Mouse (Mus musculus): ENCODE measurements around the gene Vwf.

Vwf gene

DNA sequence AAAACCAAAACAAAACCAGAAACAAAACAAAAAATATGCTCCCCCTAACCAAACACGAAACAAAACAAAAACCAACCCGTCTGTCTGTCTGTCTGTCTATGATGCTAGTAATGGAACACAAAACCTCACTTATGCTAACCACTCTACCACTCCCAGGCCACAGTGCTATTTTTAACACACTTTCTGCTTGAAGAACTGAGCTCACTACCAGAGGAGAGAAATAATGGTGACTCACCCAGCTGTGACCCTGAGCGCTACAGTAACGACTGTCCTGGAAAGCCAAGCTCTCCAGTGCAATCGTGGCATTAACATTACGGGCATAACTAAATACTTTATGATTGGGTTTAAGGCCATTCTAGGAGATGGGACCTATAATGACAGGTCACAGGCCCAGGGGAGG lies 5.7 kb upstream of the Vwf start:
- in situ Hi-C loops (cut with MboI, MseI), result loop anchor here (25.0 kb wide), 1 partner anchor 1529 kb away; the partner anchor contains the start of gene Vmn2r26

DNA sequence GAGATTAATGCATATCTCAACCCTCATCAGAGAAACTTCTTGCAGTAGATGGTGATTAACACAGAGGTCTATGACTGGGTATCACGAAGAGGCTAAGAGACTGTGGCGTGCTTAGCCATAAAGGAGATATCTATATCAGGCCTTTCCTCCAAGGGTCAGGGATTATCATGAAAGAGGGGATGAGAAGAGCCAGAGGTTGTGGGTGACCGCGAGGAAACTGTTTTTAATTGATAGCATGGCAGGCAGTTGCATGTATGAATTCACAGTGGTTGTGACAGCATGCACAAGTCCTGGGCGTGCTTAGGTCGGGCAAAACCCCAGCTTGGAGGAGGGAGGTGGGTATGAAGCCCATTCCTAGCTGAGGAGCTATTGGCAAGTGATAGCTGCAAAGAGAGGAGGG lies 5.3 kb upstream of the Vwf start:
- in situ Hi-C loops (cut with MboI, MseI), result loop anchor here (25.0 kb wide), 1 partner anchor 1529 kb away; the partner anchor contains the start of gene Vmn2r26

DNA sequence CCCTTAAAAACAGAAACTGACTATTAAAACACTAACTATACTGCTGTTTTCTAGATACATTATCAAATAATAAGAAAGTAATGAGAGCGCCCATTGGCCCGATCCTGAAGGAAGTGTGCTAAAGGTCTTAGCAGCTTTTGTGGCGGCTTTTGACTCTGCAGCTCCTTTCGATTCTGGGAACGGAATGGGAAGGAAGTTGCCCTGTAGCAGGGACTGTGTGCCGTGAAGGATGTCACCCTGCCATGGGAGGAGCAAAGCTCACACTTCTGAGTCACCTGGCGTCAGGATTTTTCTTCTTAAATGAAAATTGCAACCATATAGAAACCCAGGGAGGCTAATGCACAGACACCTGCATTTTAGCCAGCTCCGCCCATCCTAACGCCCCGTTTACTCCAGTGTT lies 1.8 kb downstream of the Vwf start:
- in situ Hi-C loops (cut with MboI, MseI), result loop anchor here (25.0 kb wide), 1 partner anchor 1536 kb away; the partner anchor contains the start of gene Vmn2r26

DNA sequence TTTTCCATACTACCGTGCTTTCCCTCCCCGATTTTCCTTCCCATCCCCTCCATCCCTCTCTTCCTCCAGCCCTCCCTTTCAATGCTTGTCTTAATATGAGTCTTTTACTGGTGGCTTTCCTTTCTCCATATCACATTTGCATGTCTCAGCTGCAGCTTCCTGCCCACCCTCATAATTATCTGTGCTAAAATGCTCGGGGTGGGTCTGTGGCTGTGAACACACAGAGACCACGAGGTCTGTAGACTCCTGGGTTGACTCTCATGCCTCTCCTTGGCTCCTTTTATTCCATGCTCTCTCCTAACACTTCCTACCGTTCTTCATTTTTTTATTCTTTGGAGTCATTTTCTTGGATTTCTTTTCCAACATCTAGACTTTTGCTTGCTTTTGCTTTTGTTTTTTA lies 3.6 kb downstream of the Vwf start:
- in situ Hi-C loops (cut with MboI, MseI), result no loop called here

DNA sequence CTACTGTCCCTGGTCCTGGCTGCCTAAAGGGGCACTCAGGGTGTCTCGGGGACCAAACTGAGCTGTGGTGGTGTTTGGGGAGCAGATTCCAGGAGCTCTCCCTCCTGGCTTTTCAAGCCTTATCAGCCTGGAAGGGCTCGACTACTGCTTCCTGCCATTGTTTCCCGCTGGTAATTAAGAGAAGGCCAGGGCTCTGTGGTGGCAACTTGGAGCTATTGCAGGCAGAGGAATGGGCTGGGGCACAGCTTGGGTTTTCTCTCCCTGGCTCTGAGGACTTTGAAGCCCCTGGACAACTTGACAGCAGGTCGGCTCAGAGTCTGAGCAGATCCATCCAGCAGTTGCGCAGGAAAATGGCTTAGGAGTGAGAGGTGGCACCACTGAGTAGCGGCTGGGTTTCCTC lies 6.2 kb downstream of the Vwf start:
- in situ Hi-C loops (cut with MboI, MseI), result no loop called here

DNA sequence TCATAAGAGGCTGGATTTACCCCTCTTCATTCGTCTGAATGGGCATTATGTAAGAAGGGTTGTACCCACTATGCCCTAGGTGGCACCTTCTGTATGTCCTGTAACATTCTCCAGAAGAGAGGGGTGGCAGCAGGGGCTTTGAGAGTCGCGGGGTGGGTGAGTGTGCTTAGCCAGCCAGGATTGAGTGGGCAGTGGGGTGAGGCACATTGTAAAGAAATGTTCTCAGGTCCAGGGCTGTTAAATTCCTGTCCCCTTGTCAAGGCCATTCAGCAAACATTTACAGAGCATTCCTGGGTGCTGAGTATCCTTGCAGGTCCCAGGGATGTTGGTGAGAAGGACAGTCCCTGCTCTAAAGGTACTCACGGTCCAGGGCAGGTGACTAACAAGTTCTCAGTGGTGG lies 7.0 kb downstream of the Vwf start:
- in situ Hi-C loops (cut with MboI, MseI), result no loop called here

DNA sequence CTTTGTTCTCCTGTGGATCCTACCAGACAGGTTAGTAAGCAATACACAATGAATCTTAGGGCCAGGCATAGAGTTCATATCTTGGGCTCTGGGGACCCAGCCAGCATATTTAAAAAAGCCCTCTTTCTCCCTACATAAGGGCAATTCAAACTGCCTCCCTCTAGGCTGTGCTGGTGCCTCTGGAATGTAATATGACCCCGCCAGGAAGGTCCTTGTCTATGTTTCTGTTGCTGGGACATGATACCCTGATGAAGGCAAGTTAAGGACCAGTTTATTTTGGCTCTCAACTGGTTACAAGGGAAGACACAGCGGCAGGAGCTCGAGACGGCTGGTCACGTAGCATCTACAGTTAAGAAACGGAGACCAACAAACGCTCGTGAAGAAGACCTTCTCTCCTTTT lies 12.3 kb downstream of the Vwf start:
- in situ Hi-C loops (cut with MboI, MseI), result no loop called here

DNA sequence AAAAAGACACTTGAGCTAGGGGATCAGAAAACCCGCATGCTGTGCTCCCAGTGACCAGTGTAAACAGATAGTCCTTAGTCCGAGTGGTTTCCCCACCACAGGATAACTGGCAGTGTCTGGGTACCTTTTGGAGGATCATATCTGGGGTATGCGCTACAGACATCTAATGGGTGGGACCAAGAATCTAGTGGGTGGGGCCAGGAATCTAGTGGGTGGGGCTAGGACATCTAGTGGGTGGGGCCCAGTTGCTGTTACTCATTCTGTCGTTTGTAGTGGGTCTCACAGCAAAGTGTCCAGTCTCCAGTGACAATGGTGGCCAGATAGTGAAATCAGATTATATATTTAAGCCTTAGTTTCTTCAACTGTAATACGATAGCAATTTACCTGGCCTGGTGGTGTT lies 14.5 kb downstream of the Vwf start:
- in situ Hi-C loops (cut with MboI, MseI), result no loop called here

DNA sequence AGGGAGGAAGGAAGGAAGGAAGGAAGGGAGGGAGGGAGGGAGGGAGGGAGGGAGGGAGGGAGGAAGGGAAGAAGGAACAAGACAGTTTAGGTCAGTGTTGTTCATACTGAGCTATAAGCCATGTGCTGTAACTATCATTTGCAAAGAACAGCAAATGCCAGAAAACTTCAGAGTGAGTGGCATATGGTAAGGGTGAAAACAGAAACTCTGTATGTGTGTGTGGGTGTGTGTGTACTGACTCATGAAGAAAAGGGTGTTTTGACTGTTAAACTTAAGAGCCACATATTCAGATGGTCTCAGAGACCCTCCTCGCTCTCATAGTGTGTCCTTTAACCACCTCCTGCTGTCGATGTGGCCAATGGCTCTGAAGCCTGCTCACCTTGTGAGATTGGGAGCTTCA lies 14.9 kb downstream of the Vwf start:
- in situ Hi-C loops (cut with MboI, MseI), result no loop called here

DNA sequence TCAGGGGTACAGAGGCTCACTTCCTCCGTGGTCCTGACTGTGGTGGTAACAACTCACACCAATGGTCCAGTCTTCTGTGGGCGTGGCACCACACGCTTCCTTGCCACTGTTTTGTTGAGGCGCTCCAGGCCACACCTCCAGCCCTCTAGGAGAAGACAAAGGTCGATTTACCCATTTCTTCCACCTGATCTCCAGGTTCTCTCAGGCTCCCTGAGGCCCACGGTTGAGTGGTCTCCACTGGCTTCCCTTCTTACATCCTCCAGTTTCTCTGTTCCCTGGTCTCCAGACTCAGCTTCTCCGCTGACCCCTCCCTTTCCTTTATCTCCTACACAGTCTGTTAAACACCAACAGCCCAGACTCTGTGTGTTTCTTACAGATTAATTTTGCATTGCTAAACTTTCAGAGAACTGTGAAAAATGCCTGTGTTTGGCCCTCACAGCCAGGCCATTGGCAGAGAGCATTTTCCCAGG lies 18.3 kb downstream of the Vwf start:
- in situ Hi-C loops (cut with MboI, MseI), result no loop called here

DNA sequence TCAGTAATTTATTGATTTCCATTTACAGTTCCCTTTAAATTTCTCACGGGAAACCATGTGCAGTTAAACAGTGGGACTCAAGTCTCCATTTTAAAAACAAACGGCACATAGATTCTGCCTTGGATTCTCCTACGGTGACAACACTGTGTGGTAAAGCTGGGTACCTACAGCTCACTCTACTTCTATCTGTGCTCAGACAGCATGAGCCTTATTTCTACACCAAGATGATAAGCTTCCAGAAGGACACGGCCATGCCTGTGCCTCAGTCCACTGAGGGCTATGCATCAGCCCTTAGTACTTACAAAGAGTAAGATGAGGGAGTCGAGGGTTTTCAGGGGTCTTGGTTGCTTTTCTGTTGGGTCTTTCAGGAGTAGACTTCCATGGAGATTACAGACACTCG lies 18.8 kb downstream of the Vwf start:
- in situ Hi-C loops (cut with MboI, MseI), result no loop called here

DNA sequence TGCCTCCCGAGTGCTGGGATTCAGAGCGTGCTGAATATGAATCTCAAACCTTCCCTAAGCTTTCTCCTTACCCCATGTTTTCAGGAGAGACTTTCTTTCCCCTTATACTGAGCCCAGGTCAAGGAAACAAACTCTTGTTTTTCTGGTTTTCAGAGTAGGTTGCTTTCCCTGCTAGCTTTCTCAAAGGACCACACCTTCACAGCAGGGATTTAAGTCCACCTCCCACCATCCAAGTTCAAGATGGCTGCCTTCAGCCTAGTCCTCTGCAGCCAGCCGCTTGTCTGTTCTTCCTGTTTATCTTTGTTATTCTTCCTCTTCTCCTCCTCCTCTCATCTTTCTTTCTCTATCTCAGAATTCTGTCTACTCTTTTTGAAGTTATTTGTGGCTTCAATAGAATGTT lies 20.1 kb downstream of the Vwf start:
- in situ Hi-C loops (cut with MboI, MseI), result no loop called here

DNA sequence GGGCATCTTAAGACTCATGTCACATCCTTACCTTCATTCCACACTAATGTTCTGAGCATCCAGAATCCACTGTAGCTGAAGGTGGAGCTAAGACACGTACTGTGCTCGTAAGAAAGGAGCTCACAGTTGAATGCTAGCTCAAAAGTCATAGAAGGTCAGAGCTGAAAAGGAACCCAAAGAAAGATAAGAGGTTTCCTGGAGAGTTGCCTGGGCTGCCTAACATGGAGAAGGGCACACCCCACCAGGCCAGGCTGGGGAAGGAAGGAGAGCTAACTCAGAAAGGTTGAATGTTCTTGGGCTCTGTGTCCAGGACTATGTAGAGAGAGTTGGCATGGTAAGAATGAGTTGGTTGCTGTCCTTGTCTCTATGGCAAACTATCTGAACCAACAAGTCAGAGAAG lies 21.8 kb downstream of the Vwf start:
- in situ Hi-C loops (cut with MboI, MseI), result no loop called here

DNA sequence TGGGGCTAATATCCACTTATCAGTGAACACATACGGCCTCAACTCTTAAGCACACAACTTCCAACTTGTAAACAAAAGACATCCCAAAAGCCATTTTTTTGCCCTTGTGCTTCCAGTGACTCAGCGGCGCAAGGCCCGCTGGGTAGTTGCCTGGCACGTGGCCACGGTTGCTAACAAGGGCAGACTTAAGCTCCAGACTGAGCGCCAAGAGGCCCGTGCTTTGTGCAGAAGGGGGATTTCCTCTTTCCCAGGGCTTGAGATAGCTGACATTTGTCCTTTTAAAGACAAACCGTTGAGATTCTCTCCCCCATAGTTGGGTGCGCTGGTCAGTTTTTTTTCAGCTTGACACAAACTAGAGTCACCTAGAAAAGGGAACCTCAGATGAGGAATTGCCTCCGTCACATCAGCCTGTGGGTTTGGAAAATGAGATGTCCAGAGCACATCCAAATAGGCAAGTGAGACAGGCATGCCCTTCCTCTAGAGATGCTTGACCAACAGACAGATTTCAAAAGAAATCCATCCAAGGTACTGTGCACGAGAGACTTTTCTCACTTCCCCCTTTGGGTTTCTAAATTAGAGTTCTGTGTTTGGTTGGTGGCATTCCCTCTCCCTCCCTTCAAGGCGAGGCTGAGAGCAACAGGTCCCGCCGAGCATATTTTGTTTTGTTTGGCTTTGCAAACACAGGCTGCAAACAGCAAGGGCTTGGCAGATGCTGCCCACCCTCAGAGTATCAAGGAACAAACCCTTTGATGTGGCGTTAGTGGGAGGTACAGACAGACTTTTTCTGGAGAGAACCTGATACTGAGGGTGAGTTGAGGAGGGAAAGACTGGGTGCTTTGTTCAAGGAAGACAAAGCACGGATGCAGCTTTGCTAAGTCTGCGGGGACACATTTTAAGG lies 26.0 kb downstream of the Vwf start:
- in situ Hi-C loops (cut with MboI, MseI), result loop anchor here (5.0 kb wide), 1 partner anchor 70 kb away; no protein-coding TSS in a partner anchor

DNA sequence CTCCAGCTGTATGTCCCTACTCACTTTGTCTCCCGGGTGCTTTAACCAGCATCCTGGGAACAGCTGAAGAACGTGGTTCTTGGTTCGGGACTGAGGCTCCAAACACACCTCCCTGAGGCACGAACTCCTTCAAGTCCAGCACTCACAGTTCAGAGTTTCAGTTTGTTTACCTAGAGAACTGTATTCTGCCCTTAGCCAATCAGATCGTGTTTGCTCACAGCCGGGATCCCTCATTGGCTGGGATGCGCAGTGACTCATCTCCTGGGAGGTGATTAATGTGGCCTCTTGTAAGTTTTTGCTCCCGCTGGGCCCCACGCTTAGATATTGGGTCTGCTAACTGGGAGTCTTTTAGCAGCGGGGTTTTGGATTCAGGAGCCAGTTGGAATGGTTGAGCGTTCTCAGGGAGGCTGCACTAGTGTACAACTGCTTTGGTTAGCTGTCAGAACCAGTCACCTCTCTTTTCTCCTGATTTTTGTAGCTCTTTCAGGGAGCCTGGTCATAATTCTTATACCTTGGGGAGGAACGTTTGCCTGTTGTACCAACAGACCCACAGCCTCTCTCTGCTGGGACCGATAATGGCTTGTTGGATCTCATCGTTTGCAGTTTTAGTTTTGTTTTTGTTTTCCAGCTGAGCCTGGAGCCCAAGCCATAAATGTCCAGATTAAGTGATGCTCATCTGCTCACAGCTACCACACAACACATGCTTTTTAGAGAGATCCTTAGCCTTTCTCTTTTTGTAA lies 26.8 kb downstream of the Vwf start:
- in situ Hi-C loops (cut with MboI, MseI), result loop anchor here (5.0 kb wide), 1 partner anchor 71 kb away; no protein-coding TSS in a partner anchor

DNA sequence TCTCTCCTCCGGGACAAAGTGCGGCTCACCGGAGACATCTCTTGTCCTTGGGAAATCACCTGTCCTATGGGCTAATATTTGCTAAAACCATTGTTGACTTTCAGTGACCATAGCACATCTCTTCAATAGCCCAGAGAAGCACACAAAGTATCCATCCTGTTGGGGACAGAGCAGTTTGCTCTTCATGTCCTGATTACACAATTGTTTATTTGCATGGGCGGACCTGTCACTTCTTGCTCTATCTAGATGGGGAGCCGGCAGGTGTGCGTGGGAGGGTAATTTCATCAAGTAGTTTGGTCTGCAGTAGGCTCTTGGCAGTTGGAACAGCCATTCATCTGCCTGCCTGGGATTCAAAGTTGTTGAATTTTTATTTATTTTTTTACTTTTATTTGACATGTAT lies 28.5 kb downstream of the Vwf start:
- in situ Hi-C loops (cut with MboI, MseI), result no loop called here

DNA sequence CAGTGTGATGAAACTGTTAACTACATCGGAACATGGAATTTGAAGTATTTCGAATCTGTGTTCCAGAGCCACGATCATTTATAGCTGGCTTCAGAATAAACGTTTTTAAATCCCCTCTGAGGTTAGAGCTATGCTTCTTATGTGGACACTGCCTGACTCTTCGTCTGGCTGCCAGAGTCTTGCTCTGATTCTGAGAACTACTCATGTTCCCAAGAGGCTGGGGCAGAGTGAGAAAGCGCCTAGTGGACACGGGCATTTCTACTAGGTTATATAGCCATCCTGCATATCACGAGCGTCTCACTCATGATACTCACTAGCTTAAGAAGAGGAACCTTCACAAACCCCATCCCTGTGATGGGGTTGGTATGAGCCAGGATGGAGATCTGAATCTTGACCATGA lies 30.7 kb downstream of the Vwf start:
- in situ Hi-C loops (cut with MboI, MseI), result no loop called here

DNA sequence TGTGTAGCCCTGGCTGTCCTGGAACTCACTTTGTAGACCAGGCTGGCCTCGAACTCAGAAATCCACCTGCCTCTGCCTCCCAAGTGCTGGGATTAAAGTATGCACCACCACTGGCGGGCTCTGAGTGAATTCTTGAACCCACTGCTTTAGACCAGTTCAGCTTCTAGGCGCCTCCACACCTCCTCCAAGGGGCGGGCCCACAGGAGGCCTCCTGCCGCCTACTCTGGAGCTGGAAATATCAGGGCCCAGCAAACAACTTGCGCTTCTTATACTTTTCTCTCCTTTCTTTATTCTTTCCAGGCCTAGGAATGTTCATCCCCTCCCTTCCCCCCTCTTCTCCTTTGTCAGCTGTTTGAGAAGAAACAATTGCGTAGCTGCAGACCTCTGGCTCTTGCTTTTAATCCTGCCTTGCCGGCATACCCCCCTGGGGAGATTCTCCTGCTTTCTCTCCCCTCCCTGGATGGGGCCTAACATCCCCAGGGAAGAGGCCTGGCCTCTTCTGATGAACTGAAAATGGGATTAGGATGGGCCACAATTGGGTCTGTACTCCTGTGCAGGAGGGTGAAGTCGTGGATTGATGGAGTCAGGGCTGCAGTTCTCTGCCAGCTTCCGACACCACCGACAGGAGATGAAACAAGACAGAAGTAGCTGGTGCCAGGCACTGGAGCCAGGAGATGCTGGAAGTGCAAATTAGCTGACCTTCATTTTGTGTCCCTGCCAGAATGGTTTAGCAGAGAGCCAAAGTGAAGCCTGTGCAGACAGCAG lies 31.5 kb downstream of the Vwf start:
- in situ Hi-C loops (cut with MboI, MseI), result no loop called here

DNA sequence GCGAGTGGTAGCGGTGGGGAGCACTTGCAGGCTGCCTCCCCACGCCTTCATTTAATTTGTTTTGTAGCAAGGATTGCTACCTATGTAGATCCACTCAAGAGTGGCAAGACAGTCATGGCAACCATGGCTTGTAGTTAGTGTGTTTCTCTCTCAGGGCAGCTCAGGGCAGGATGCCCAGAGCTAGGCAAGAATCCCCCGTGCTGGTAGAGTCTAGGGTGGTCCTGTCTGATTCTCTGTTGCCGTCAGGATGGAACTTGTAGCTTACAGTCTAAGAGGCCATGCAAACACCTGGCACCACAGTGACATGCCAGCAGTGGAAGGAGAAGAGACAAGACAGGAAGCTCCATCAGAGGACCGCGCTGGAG lies 32.1 kb downstream of the Vwf start:
- in situ Hi-C loops (cut with MboI, MseI), result no loop called here

DNA sequence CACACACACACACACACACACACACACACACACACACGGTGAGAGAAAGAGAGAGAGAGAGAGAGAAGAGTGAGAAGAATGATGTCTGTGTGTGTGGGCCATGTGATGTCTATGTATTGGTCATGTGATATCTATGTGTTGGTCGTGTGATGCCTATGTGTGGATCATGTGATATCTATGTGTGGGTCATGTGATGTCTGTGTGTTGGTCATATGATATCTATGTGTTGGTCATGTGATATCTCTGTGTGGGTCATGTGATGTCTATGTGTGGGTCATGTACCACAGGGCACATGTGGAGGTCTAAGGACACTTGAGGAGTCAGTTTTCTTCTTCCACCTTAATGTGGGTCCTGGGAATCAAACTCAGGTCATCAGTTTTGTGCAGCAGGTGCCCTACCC lies 33.3 kb downstream of the Vwf start:
- in situ Hi-C loops (cut with MboI, MseI), result no loop called here

DNA sequence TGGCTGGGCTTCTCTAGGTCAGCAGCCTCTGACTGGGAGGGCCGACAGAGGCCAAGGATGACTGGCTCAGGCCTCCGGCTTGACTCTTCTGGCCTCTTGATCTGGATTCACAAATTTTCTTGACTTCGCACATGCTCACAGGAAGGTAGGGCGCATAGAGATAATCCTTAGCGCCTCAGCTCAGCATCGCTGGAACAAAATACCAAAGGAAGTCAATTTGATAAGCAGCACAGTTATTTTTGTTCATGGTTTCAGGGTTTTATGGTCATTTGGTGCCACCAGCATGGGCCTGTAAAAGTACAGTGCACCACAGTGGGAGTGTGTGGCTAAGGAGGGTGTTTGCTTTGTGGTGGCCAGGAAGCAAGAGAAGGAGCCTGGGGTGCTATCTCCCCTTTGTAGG lies 37.1 kb downstream of the Vwf start:
- in situ Hi-C loops (cut with MboI, MseI), result no loop called here

DNA sequence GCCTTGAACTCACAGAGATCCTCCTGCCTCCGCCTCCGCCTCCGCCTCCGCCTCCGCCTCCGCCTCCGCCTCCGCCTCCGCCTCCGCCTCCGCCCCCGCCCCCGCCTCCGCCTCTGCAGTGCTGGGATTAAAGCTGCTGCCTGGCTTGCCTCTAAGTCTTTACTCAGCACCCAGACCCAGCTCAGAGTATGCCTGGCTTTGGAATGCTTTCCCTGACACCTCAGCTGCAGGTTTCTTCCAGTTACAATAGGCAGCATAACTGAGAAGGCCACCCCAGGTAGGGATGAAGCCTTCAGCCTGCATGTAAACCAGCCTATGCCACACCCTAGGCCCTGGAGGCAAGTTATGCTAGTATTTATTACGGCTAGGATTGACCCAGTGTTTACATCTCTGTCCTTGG lies 37.7 kb downstream of the Vwf start:
- in situ Hi-C loops (cut with MboI, MseI), result no loop called here

Data from T-helper 1 cell (primary cell).